Mouse (Mus musculus) 416B (cell line): Measurements from ENCODE around the gene Psen1.

Experiments
- DNase-seq: peaks from one replicate; pipeline ENCODE4 v3.0.0; 2011; ENCODE audit warnings: low read depth

Gene Psen1

GRCm38 (mm10) chr12:83780181-83780580 is 92.2 kb downstream of the Psen1 start:
- no peak for DNase-seq

DNA sequence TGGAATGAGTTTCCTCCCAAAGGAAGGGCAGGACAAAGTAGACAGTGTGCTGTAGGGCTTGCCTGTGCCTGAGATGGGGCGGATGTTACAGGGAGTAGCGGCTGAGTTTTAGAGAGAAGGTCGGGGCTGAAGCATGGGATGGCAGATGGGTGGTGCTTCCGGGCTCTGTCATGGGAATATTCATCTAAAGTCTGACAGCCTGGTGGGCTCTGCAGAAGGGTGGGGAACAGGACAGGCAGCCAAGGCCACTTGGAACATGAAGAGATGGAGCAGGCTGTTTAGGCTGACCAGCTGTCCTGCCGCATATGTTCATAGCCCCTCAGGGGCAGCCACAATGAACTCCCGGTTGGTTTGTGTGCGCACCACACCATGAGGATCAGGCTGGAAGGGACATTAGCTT is 93.3 kb downstream of the Psen1 start:
- no peak for DNase-seq

DNA sequence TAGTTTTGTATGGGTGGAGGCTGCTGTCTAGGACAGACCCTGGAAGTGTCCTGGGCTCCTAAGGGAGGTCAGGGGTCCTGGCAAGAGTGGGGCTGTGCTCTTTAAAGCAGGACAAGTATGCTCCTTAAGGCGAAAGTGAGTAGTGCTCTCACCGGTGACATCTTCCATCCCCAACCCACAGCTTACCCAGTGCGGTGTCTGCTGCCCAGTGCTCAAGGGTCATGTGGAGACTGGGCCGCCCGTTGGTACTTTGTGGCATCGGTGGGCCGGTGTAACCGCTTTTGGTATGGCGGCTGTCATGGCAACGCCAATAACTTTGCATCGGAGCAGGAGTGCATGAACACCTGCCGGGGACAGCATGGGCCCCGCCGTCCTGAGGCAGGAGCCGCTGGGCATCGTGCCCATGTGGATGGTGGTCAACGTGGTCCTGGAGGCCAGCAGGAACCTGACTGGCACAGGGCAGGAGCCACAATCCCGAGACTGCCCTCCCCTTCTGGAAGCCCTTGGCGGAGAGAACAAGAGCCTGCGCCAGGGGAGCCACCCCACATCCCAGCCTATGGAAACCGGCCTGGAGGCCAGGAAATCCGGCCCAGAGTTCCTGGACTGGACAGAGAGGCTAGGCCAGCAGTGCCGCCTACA is 93.8 kb downstream of the Psen1 start:
- DNase-seq: no peak

DNA sequence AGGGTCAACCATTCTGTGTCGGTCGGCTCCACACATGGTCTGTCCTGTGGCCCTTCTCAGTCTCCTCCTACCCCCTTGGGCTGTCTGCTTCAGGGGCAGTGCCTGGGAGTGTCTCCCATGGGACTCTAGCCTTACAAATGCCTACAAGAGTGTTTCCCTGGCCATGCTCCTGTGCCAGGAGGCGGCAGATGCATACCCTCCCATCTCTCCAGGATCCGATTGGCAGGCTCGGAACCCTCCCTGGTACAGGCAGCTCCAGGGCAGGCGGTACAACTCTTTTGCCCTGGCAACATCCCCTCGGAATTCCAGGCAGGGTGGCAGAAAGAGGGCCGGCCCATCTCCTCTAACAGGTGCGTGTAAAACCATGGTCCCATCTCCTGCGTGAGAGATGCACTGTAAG is 94.7 kb downstream of the Psen1 start:
- DNase-seq: no peak
